Mouse (Mus musculus) MEL (cell line): ENCODE measurements at regions not wholly inside any gene's neighbourhood (a gene's known extent, or its start where the extent isn't known, plus 50 kb on each side); places are given as distances from the start of the nearest gene placed in this dataset.

Experiments used
- DNase-seq: peaks from one replicate; pipeline ENCODE4 v3.0.0; 2011; ENCODE audit warnings: low read depth, low spot score
- H3K27ac ChIP-seq: 2 replicates; pipeline ENCODE4 v1.5.1; 2012; ENCODE audit warnings: low read depth, mild to moderate bottlenecking, control low read depth, low read length, moderate library complexity; ENCODE audit not compliant: control insufficient read depth
- H3K27me3 ChIP-seq, 2 experiments: fragments of 150-350 bp in 1 of 2; sonication (generic) in 1 of 2; 2 replicates each; pipeline ENCODE4 v1.6.1; 2012; ENCODE audit warnings: low read length in 2 of 2, mild to moderate bottlenecking in 2 of 2, improper control_type of control experiment in 1 of 2, moderate library complexity in 1 of 2; ENCODE audit not compliant: insufficient read depth in 2 of 2, control insufficient read depth in 1 of 2
- H3K36me3 ChIP-seq, 2 experiments: 2 replicates each; pipeline ENCODE4 v1.6.1; 2012 to 2014; ENCODE audit warnings: low read length in 2 of 2, improper control_type of control experiment in 1 of 2, inconsistent platforms in 1 of 2, mild to moderate bottlenecking in 1 of 2; ENCODE audit not compliant: insufficient read depth in 2 of 2, control insufficient read depth in 1 of 2
- H3K4me1 ChIP-seq, 2 experiments: fragments of 150-350 bp in 1 of 2; sonication (generic) in 1 of 2; 2 replicates each; pipeline ENCODE4 v1.6.1; 2012; ENCODE audit warnings: low read length in 2 of 2, improper control_type of control experiment in 1 of 2, mild to moderate bottlenecking in 1 of 2; ENCODE audit not compliant: insufficient read depth in 2 of 2, control insufficient read depth in 1 of 2
- H3K4me3 ChIP-seq, 2 experiments: fragments of 150-350 bp in 1 of 2; sonication (generic) in 1 of 2; 2 replicates each; pipeline ENCODE4 v1.5.1; 2012; ENCODE audit warnings: low read depth in 2 of 2, low read length in 2 of 2, mild to moderate bottlenecking in 2 of 2, moderate library complexity in 2 of 2, control low read depth in 1 of 2, improper control_type of control experiment in 1 of 2; ENCODE audit not compliant: control insufficient read depth in 1 of 2, insufficient read depth in 1 of 2
- H3K79me2 ChIP-seq: 2 replicates; pipeline ENCODE4 v1.6.1; 2012; ENCODE audit warnings: mild to moderate bottlenecking, low read length, moderate library complexity; ENCODE audit not compliant: control insufficient read depth, poor library complexity, insufficient read depth
- H3K9ac ChIP-seq: 2 replicates; pipeline ENCODE4 v1.6.1; 2012; ENCODE audit warnings: low read depth, mild to moderate bottlenecking, control low read depth, low read length, moderate library complexity; ENCODE audit not compliant: control insufficient read depth, poor library complexity, severe bottlenecking
- H3K9me3 ChIP-seq: fragments of 150-350 bp; sonication (generic); replicated peaks from 2 replicates; pipeline ENCODE4 v1.6.1; 2012; ENCODE audit warnings: mild to moderate bottlenecking, low read length, improper control_type of control experiment, moderate library complexity; ENCODE audit not compliant: insufficient read depth
- BHLHE40 ChIP-seq: IDR thresholded peaks from 2 replicates; pipeline ENCODE4 v1.6.1; 2012; ENCODE audit warnings: low read depth, mild to moderate bottlenecking, inconsistent platforms, low read length, improper control_type of control experiment, borderline replicate concordance
- CHD1 ChIP-seq: IDR thresholded peaks from 2 replicates; pipeline ENCODE4 v1.6.1; 2012; ENCODE audit warnings: low read depth, mild to moderate bottlenecking, inconsistent platforms, low read length, improper control_type of control experiment
- ELF1 ChIP-seq: IDR thresholded peaks from 2 replicates; pipeline ENCODE4 v1.6.1; 2014; ENCODE audit warnings: low read depth, mild to moderate bottlenecking, inconsistent platforms, low read length, improper control_type of control experiment, moderate library complexity
- EP300 ChIP-seq, 2 experiments: IDR thresholded peaks; 2 replicates each; pipeline ENCODE4 v1.6.1; 2011; ENCODE audit warnings: improper control_type of control experiment in 2 of 2, low read length in 2 of 2, low read depth in 1 of 2, mild to moderate bottlenecking in 1 of 2
- ETS1 ChIP-seq: IDR thresholded peaks from 2 replicates; pipeline ENCODE4 v1.6.1; 2012; ENCODE audit warnings: low read depth, mild to moderate bottlenecking, inconsistent platforms, low read length, improper control_type of control experiment, moderate library complexity
- GABPA ChIP-seq: IDR thresholded peaks from 2 replicates; pipeline ENCODE4 v1.6.1; 2012; ENCODE audit warnings: low read depth, mild to moderate bottlenecking, inconsistent platforms, low read length, improper control_type of control experiment, moderate library complexity
- JUND ChIP-seq: IDR thresholded peaks from 2 replicates; pipeline ENCODE4 v1.6.1; 2011; ENCODE audit warnings: low read depth, mild to moderate bottlenecking, improper control_type of control experiment, low read length
- MAX ChIP-seq: IDR thresholded peaks from 2 replicates; pipeline ENCODE4 v1.6.1; 2011; ENCODE audit warnings: low read length, improper control_type of control experiment
- MEF2A ChIP-seq: IDR thresholded peaks from 2 replicates; pipeline ENCODE4 v1.6.1; 2014; ENCODE audit warnings: low read depth, mild to moderate bottlenecking, inconsistent platforms, low read length, improper control_type of control experiment; ENCODE audit not compliant: poor library complexity, insufficient replicate concordance, severe bottlenecking; ENCODE audit errors: extremely low read depth
- MYB ChIP-seq: IDR thresholded peaks from 2 replicates; pipeline ENCODE4 v1.6.1; 2011; ENCODE audit warnings: mild to moderate bottlenecking, low read depth, low read length, improper control_type of control experiment
- MYC ChIP-seq: IDR thresholded peaks from 2 replicates; pipeline ENCODE4 v1.6.1; 2011; ENCODE audit warnings: low read depth, mild to moderate bottlenecking, low read length, improper control_type of control experiment, moderate library complexity
- NELFE ChIP-seq: IDR thresholded peaks from 2 replicates; pipeline ENCODE4 v1.6.1; 2011; ENCODE audit warnings: low read depth, low read length, improper control_type of control experiment
- POLR2AphosphoS5 ChIP-seq: IDR thresholded peaks from 2 replicates; pipeline ENCODE4 v1.6.1; 2012; ENCODE audit warnings: low read depth, borderline replicate concordance, mild to moderate bottlenecking, inconsistent platforms, low read length, moderate library complexity, mixed read lengths
- RAD21 ChIP-seq: IDR thresholded peaks from 2 replicates; pipeline ENCODE4 v1.6.1; 2011; ENCODE audit warnings: mild to moderate bottlenecking, low read depth, low read length, improper control_type of control experiment
- SIN3A ChIP-seq: IDR thresholded peaks from 2 replicates; pipeline ENCODE4 v1.6.1; 2012; ENCODE audit warnings: low read length, improper control_type of control experiment, inconsistent platforms
- TAL1 ChIP-seq: IDR thresholded peaks from 2 replicates; pipeline ENCODE4 v1.6.1; 2012; ENCODE audit warnings: mild to moderate bottlenecking, inconsistent platforms, low read length, moderate library complexity, mixed read lengths
- TCF12 ChIP-seq: IDR thresholded peaks from 2 replicates; pipeline ENCODE4 v1.6.1; 2014; ENCODE audit warnings: low read depth, mild to moderate bottlenecking, inconsistent platforms, low read length, improper control_type of control experiment, moderate library complexity
- USF1 ChIP-seq: IDR thresholded peaks from 2 replicates; pipeline ENCODE4 v1.6.1; 2014; ENCODE audit warnings: low read depth, mild to moderate bottlenecking, inconsistent platforms, low read length, improper control_type of control experiment, moderate library complexity
- ZKSCAN1 ChIP-seq: IDR thresholded peaks from 2 replicates; pipeline ENCODE4 v1.6.1; 2012; ENCODE audit warnings: low read depth, mild to moderate bottlenecking, inconsistent platforms, low read length, improper control_type of control experiment, moderate library complexity

DNA sequence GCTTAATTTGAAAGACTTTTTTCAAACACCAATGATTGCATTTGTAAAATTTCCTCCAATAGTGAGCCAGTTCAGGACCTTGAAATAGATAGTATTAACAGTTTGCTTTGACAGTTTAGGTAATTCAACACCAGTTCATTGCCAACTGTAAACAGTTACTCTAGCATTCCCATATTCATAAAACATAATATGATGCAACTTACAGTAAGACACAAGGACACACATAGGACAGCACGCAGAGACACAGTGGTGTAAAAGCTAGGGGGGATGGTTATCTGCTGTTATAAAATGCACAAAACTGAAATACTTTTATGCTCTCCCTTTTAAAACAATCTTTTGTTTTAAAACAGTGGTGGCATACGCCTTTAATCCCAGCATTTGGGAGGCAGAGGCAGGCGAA lies 122.7 kb upstream of the Rab11fip2 start:
- no peak overlapping the region for H3K4me3 ChIP-seq
- DNase-seq, result peak; percentile 23
- TF ChIP-seq BHLHE40 (no peak), EP300 (IDR thresholded peaks at IDR 0.05; ENCODE audit: low read depth in 1 of 2, low read length in 2 of 2) (peak in 1 of 2 experiments; percentile 73; a peak in 1 of 4 replicates), MYB (peak; percentile 53; the same call in 1 of the 2 replicates), ETS1 (peak; percentile 63; the same call in 1 of the 2 replicates), MAX (no peak), RAD21 (no peak), NELFE (no peak), TCF12 (peak; percentile 19; the same call in 1 of the 2 replicates), ELF1 (no peak)
- TF ChIP-seq, all 39 proteins: peak for 4
- no peak overlapping the region; the same call in 1 of the 2 replicates for H3K27ac ChIP-seq
- no peaks in the 10 kb centered on the region for H3K9me3 ChIP-seq
- H3K27me3 ChIP-seq, result no peaks in the 10 kb centered on the region; a peak in 1 of 4 replicates
- H3K36me3 ChIP-seq, result no peaks in the 10 kb centered on the region; a peak in 1 of 4 replicates
- no peak overlapping the region for H3K9ac ChIP-seq
- no peaks in the 10 kb centered on the region for H3K79me2 ChIP-seq
- peaks cover 0 to 13% of the 10 kb centered on the region in 2 experiments; a peak in 1 of 4 replicates for H3K4me1 ChIP-seq

- DNase-seq, result no peak
- H3K27ac ChIP-seq, result no peak overlapping the region
- TF ChIP-seq ZKSCAN1 (no peak), USF1 (no peak), POLR2AphosphoS5 (no peak), MAX (no peak)
- TF ChIP-seq, all 39 proteins: peak for 0
- Histone ChIP-seq H3K9ac (no peak overlapping the region), H3K9me3 (no peaks in the 10 kb centered on the region), H3K27me3 (peaks cover 0 to 4% of the 10 kb centered on the region in 2 experiments; a peak in 2 of 4 replicates), H3K4me3 (no peak overlapping the region), H3K4me1 (no peaks in the 10 kb centered on the region), H3K36me3 (no peaks in the 10 kb centered on the region), H3K79me2 (no peaks in the 10 kb centered on the region)
These were observed 111.8 kb upstream of the Rab11fip2 start for GRCm38 (mm10) chr19:60055121-60055874.

DNA sequence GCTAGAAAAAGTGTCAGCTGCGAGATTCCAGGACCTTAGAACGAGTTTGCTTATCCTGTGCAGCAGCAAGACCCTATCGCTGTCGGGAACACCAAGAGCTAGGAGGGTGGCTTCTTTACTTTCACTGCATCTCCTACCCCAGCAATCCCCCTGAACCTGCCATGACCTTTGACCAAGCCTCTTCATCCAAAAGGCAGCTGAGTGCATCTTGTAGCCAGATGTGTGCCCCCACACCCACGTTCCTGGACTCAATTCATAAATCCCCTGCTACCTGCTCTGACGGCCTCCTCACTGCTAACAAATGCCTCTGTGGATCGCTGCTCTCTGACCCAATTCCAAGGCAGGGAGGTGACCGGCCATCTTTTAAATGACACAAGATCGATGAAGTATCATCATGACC lies 107.7 kb upstream of the Rab11fip2 start:
- no peak for TF ChIP-seq MEF2A
- TF ChIP-seq SIN3A, result no peak
- no peak for TF ChIP-seq JUND
- no peak for TF ChIP-seq GABPA
- no peak for TF ChIP-seq TAL1
- no peak for TF ChIP-seq NELFE
- TF ChIP-seq MYC, result no peak
- TF ChIP-seq POLR2AphosphoS5, result no peak
- TF ChIP-seq CHD1, result no peak
- Histone ChIP-seq H3K9ac (no peak overlapping the region), H3K4me3 (no peak overlapping the region), H3K79me2 (no peaks in the 10 kb centered on the region), H3K27ac (no peak overlapping the region), H3K27me3 (peaks cover 4% of the 10 kb centered on the region in 2 experiments), H3K9me3 (no peaks in the 10 kb centered on the region), H3K4me1 (no peaks in the 10 kb centered on the region), H3K36me3 (no peaks in the 10 kb centered on the region)
- no peak for DNase-seq
